Mouse (Mus musculus) myocyte (in vitro differentiated cells): ENCODE results near the gene Dus4l.

Source experiments
- MAX ChIP-seq: IDR thresholded peaks from one replicate; pipeline ENCODE4 v1.6.1; 2011; ENCODE audit warnings: low read depth, mild to moderate bottlenecking, control low read depth
- MYOG ChIP-seq, 3 experiments: IDR thresholded peaks; one replicate each; pipeline ENCODE4 v1.6.1; 2011; ENCODE audit warnings: control low read depth in 2 of 3, low read depth in 2 of 3, mild to moderate bottlenecking in 2 of 3; ENCODE audit not compliant: insufficient read length in 2 of 3, control insufficient read depth in 1 of 3, insufficient read depth in 1 of 3
- POLR2A ChIP-seq: IDR thresholded peaks from one replicate; pipeline ENCODE4 v1.6.1; 2011; ENCODE audit warnings: low read depth, mild to moderate bottlenecking, control low read depth, moderate library complexity; ENCODE audit not compliant: insufficient read length
- POLR2AphosphoS2 ChIP-seq: IDR thresholded peaks from one replicate; pipeline ENCODE4 v1.6.1; 2011; ENCODE audit warnings: low read depth, control low read depth; ENCODE audit not compliant: insufficient read length
- REST ChIP-seq: IDR thresholded peaks from one replicate; pipeline ENCODE4 v1.6.1; 2011; ENCODE audit warnings: mild to moderate bottlenecking, control low read depth, moderate library complexity; ENCODE audit not compliant: insufficient read depth, insufficient read length
- SRF ChIP-seq: IDR thresholded peaks from one replicate; pipeline ENCODE4 v1.6.1; 2011; ENCODE audit warnings: low read depth; ENCODE audit not compliant: control insufficient read depth, insufficient read length
- USF1 ChIP-seq: IDR thresholded peaks from one replicate; pipeline ENCODE4 v1.6.1; 2011; ENCODE audit warnings: low read depth, mild to moderate bottlenecking, control low read depth, moderate library complexity

DNA sequence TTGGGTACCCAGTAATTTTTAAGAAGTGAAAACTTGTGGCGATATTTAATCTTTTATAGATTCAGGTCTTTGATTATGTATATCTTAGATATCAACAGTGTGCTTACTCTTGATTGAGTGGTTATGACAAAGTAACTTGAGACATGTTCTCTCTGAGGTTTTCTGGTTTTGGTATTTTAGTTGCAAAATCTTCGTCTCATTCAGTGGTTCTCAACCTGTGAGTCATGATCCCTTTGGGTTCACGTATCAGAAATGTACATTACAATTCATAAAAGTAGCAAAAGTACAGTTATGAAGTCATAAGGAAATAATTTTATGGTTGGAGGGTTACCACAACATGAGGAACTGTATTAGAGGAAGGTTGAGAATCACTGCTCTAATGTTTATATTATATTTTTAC, 32.1 kb upstream of the Dus4l start:
- TF ChIP-seq POLR2A (no peak), SRF (no peak), USF1 (no peak), REST (no peak), MAX (no peak), MYOG (IDR thresholded peaks at IDR 0.05; ENCODE audit: control insufficient read depth in 1 of 3, insufficient read depth in 1 of 3, insufficient read length in 2 of 3, low read depth in 2 of 3) (no peak), POLR2AphosphoS2 (no peak)
